8 mouse cellular contexts compared by ENCODE assay signal in the genomic region with DNA sequence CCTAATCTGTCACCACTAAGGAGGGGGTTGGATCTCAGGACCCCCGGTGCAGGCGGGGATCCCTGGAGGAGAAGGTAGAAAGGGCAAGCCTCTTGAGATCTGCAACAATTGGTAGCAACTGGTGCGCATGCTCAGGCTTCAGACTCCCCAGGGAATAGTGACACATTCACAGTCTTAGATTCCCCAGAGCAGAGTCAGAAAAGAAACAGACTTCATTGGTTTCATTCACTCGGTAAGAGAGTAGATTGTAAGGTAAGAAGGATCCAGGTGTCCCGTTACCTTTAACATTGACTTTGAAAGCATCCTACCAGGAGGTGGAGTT. TPM values are rescaled to one million over a fixed set of nuclear protein-coding genes. Genes with fewer than 3 reads are reported as not detected.
DNase-seq lines count a peak whose midpoint lies in the region; ATAC-seq and TF ChIP-seq lines count a peak whose summit lies in the region.

No protein-coding gene starts in this region.

- TF ChIP-seq CTCF in ES-Bruce4 (IDR thresholded peaks at IDR 0.05; ENCODE audit: low read depth, low read length): no peak
- TF ChIP-seq CTCF in hindbrain, postnatal 0 days (IDR thresholded peaks at IDR 0.05; ENCODE audit: low read depth): no peak

- no peaks in the 10 kb centered on the region for H3K4me1 ChIP-seq in ES-Bruce4 (ENCODE audit: control insufficient read depth, insufficient read depth, low read length)
- peaks cover 2% of the 10 kb centered on the region; the same call in 1 of the 2 replicates for H3K4me1 ChIP-seq in embryonic facial prominence, embryonic 11.5 days (ENCODE audit: control insufficient read depth, insufficient read depth, low read length)
- H3K4me1 ChIP-seq in hindbrain, postnatal 0 days (ENCODE audit: insufficient read depth, low read length): 0 out of 2 replicates have a peak, but pooled peaks cover 9% of the 10 kb centered on the region
- peaks cover 19% of the 10 kb centered on the region for H3K4me1 ChIP-seq in limb, embryonic 15.5 days

- 2% methylated on average over 5 of the region's 5 CpGs for WGBS in embryonic facial prominence, embryonic 11.5 days
- WGBS in hindbrain, postnatal 0 days: 1% methylated on average over 5 of the region's 5 CpGs
- WGBS in limb, embryonic 15.5 days: 1% methylated on average over 5 of the region's 5 CpGs

- H3K36me3 ChIP-seq in ES-Bruce4 (ENCODE audit: control insufficient read depth, insufficient read depth, low read length, poor library complexity, severe bottlenecking): no peaks in the 10 kb centered on the region
- no peaks in the 10 kb centered on the region for H3K36me3 ChIP-seq in embryonic facial prominence, embryonic 11.5 days (replicated peaks; ENCODE audit: control insufficient read depth, insufficient read depth, low read depth, low read length)
- H3K36me3 ChIP-seq in hindbrain, postnatal 0 days (ENCODE audit: insufficient read depth, low read length): no peaks in the 10 kb centered on the region
- H3K36me3 ChIP-seq in limb, embryonic 15.5 days: no peaks in the 10 kb centered on the region

- ATAC-seq in embryonic facial prominence, embryonic 11.5 days (replicated peaks; ENCODE audit: insufficient number of reproducible peaks, low FRiP score, low TSS enrichment, low read depth): peak; percentile 78
- peak; percentile 70 for ATAC-seq in hindbrain, postnatal 0 days
- ATAC-seq in limb, embryonic 15.5 days (ENCODE audit: insufficient number of reproducible peaks, low FRiP score, low TSS enrichment, low read depth): no peak

- TF ChIP-seq EP300 in ES-Bruce4 (IDR thresholded peaks at IDR 0.05; ENCODE audit: insufficient read depth, low read depth, low read length): no peak

- no peak overlapping the region for H3K9ac ChIP-seq in ES-Bruce4 (ENCODE audit: low read depth, poor library complexity, severe bottlenecking)
- H3K9ac ChIP-seq in embryonic facial prominence, embryonic 11.5 days (replicated peaks; ENCODE audit: low read length): peak overlapping the region; percentile 59; the same call in 1 of the 2 replicates
- peak overlapping the region; percentile 57 for H3K9ac ChIP-seq in hindbrain, postnatal 0 days (replicated peaks; ENCODE audit: low read length)
- H3K9ac ChIP-seq in limb, embryonic 15.5 days: peak overlapping the region; percentile 21; the same call in 1 of the 2 replicates

- peaks cover 7% of the 10 kb centered on the region; the same call in 1 of the 2 replicates for H3K27me3 ChIP-seq in ES-Bruce4 (ENCODE audit: control insufficient read depth, insufficient read depth, low read length, poor library complexity, severe bottlenecking)
- peaks cover 9% of the 10 kb centered on the region; the same call in 1 of the 2 replicates for H3K27me3 ChIP-seq in embryonic facial prominence, embryonic 11.5 days (ENCODE audit: control insufficient read depth, insufficient read depth, low read length)
- no peaks in the 10 kb centered on the region; the same call in 1 of the 2 replicates for H3K27me3 ChIP-seq in hindbrain, postnatal 0 days (ENCODE audit: insufficient read depth, low read length)
- peaks cover 33% of the 10 kb centered on the region for H3K27me3 ChIP-seq in limb, embryonic 15.5 days

- TF ChIP-seq POLR2A in ES-Bruce4 (IDR thresholded peaks at IDR 0.05; ENCODE audit: insufficient read depth, low read length): no peak

- DNase-seq in cerebellum, postnatal 10 days: peak; percentile 63 to 72
- DNase-seq in cerebellum, adult 11 months: no peak
- peak; percentile 73 for DNase-seq in embryonic facial prominence, embryonic 11.5 days (ENCODE audit: low spot score)
- DNase-seq in hindbrain, postnatal 0 days (ENCODE audit: low spot score): peak; percentile 84
- peak; percentile 57 to 62 for DNase-seq in right cerebral cortex, postnatal 10 days (ENCODE audit: low spot score in 2 of 2)
- no peak for DNase-seq in spleen, postnatal 36 days (ENCODE audit: low spot score in 2 of 2)

- no peaks in the 10 kb centered on the region for H3K9me3 ChIP-seq in ES-Bruce4 (replicated peaks; ENCODE audit: control insufficient read depth, insufficient read depth, low read length, poor library complexity, severe bottlenecking)
- H3K9me3 ChIP-seq in embryonic facial prominence, embryonic 11.5 days (replicated peaks; ENCODE audit: control insufficient read depth, low read length): no peaks in the 10 kb centered on the region
- no peaks in the 10 kb centered on the region for H3K9me3 ChIP-seq in hindbrain, postnatal 0 days (ENCODE audit: low read length)
- no peaks in the 10 kb centered on the region for H3K9me3 ChIP-seq in limb, embryonic 15.5 days

- peak overlapping the region; percentile 40 for H3K4me3 ChIP-seq in ES-Bruce4 (ENCODE audit: low read depth, low read length)
- H3K4me3 ChIP-seq in embryonic facial prominence, embryonic 11.5 days (ENCODE audit: low read depth, low read length): peak overlapping the region; percentile 46
- H3K4me3 ChIP-seq in hindbrain, postnatal 0 days (ENCODE audit: low read length): peak overlapping the region; percentile 58
- peak overlapping the region; percentile 49 for H3K4me3 ChIP-seq in limb, embryonic 15.5 days

- H3K4me2 ChIP-seq in embryonic facial prominence, embryonic 11.5 days (ENCODE audit: low read depth, low read length): peak overlapping the region; percentile 94
- peak overlapping the region; percentile 88 for H3K4me2 ChIP-seq in hindbrain, postnatal 0 days (ENCODE audit: low read depth, low read length)
- H3K4me2 ChIP-seq in limb, embryonic 15.5 days: peak overlapping the region; percentile 95

- H3K27ac ChIP-seq in ES-Bruce4 (ENCODE audit: insufficient read depth, low read length): no peak overlapping the region
- H3K27ac ChIP-seq in embryonic facial prominence, embryonic 11.5 days (replicated peaks; ENCODE audit: low read depth, low read length): no peak overlapping the region
- H3K27ac ChIP-seq in hindbrain, postnatal 0 days: peak overlapping the region; percentile 77
- no peak overlapping the region for H3K27ac ChIP-seq in limb, embryonic 15.5 days

RNA-seq across cellular contexts. Expression of gene Gpr37, which starts 0.3 kb away (rescaled TPM):
- polyA plus RNA-seq in ES-Bruce4 (2011; ENCODE audit: insufficient read depth, insufficient read length, low read depth, missing spikeins): 0.16 TPM in 1 of 2 replicates, not detected in the other
- 1.6 and 1.7 TPM in 2 replicates for polyA plus RNA-seq in embryonic facial prominence, embryonic 11.5 days (2014; fragmentation: Nextera tagmentation; extraction: Ambion mirVana)
- 8.5 and 9.9 TPM in 2 replicates for total RNA-seq in hindbrain, postnatal 0 days (2014; rRNA removed)
- 6.6 and 6.9 TPM in 2 replicates for polyA plus RNA-seq in hindbrain, postnatal 0 days (2015; fragmentation: Nextera tagmentation; extraction: Ambion mirVana)
- polyA plus RNA-seq in limb, embryonic 15.5 days (2015; fragmentation: Nextera tagmentation; extraction: Ambion mirVana): 2.5 and 3.2 TPM in 2 replicates

Comparison
In these comparisons a context has a peak if more than half of its experiments do, and no peak if none do; other contexts are left out.
1. DNase-seq: peak in cerebellum, postnatal 10 days (2 of 2), embryonic facial prominence, embryonic 11.5 days (single experiment), hindbrain, postnatal 0 days (single experiment) and right cerebral cortex, postnatal 10 days (2 of 2); none in cerebellum, adult 11 months (single experiment) and spleen, postnatal 36 days (0 of 2).
2. Peak in every context shown above with its lines, with median percentiles within 50 percentile points of each other: H3K4me3 ChIP-seq and H3K4me2 ChIP-seq.